Mouse (Mus musculus) G1E (cell line): ENCODE measurements at regions not wholly inside any gene's neighbourhood (a gene's known extent, or its start where the extent isn't known, plus 50 kb on each side); places are given as distances from the start of the nearest gene placed in this dataset.

Experiments used
- ATAC-seq: 2 replicates; pipeline ENCODE4 v1.8.0; 2016; ENCODE audit warnings: mild to moderate bottlenecking; ENCODE audit not compliant: insufficient number of reproducible peaks, poor library complexity, low FRiP score, severe bottlenecking; ENCODE audit errors: extremely low read depth
- DNase-seq: peaks from one replicate; pipeline ENCODE4 v3.0.0; 2012; ENCODE audit warnings: low spot score
- H3K27me3 ChIP-seq: 2 replicates; pipeline ENCODE4 v1.6.1; 2012; ENCODE audit warnings: mild to moderate bottlenecking, low read length, inconsistent platforms; ENCODE audit not compliant: insufficient read depth
- H3K36me3 ChIP-seq: replicated peaks from 2 replicates; pipeline ENCODE3; 2012; ENCODE audit warnings: mild to moderate bottlenecking, inconsistent platforms
- H3K4me1 ChIP-seq: 2 replicates; pipeline ENCODE4 v1.6.1; 2012; ENCODE audit warnings: low read depth, low read length, inconsistent platforms, mixed read lengths; ENCODE audit not compliant: insufficient read depth
- H3K4me3 ChIP-seq: 2 replicates; pipeline ENCODE4 v1.5.1; 2012; ENCODE audit warnings: low read depth, mild to moderate bottlenecking, inconsistent platforms, low read length, moderate library complexity, mixed read lengths
- H3K9me3 ChIP-seq: replicated peaks from 2 replicates; pipeline ENCODE4 v1.6.1; 2012; ENCODE audit warnings: inconsistent platforms
- CTCF ChIP-seq: IDR thresholded peaks from 2 replicates; pipeline ENCODE4 v1.5.1; 2012; ENCODE audit warnings: low read depth, low read length, inconsistent platforms, mixed read lengths
- GATA1 ChIP-seq: IDR thresholded peaks from 2 replicates; pipeline ENCODE4 v1.6.1; 2012; ENCODE audit warnings: borderline replicate concordance, low read length, inconsistent platforms, mixed read lengths
- GATA2 ChIP-seq: IDR thresholded peaks from 2 replicates; pipeline ENCODE4 v1.6.1; 2012; ENCODE audit warnings: low read depth, low read length, inconsistent platforms, borderline replicate concordance
- POLR2AphosphoS5 ChIP-seq: IDR thresholded peaks from 2 replicates; pipeline ENCODE4 v1.6.1; 2012; ENCODE audit warnings: low read depth, low read length, inconsistent platforms; ENCODE audit not compliant: insufficient replicate concordance
- TAL1 ChIP-seq: conservative IDR thresholded peaks from 2 replicates; pipeline ENCODE4 v1.6.1; 2012; ENCODE audit warnings: low read depth, low read length, inconsistent platforms, mixed read lengths

DNA sequence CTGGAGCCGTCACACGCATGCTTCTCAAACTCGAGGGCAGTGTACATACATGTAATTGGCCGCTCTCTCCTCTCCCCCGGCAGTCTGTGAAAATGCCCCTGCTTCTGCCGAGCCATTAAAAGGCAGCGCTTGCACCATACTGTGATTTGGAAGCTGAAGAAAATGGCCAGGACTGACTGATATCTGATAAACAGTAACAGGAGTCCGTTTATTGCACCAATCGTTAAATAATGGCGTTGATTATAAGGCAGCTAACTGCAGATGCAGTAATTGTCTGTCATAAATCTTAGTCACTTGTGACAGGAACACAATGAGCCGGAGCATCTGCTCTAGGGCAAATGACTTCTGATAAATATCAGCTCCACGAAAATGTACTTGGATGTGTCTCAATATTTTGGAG lies 185.3 kb upstream of the Dnajc19 start:
- Histone ChIP-seq H3K4me1 (no peaks in the 10 kb centered on the region), H3K36me3 (no peaks in the 10 kb centered on the region), H3K27me3 (no peaks in the 10 kb centered on the region; the same call in 1 of the 2 replicates), H3K4me3 (no peak overlapping the region), H3K9me3 (no peaks in the 10 kb centered on the region)
- TF ChIP-seq GATA1 (no peak), POLR2AphosphoS5 (no peak), GATA2 (no peak), TAL1 (no peak), CTCF (no peak)
- no peak for ATAC-seq
- DNase-seq = no peak

- Histone ChIP-seq H3K9me3 (no peaks in the 10 kb centered on the region), H3K4me3 (no peak overlapping the region), H3K4me1 (no peaks in the 10 kb centered on the region), H3K27me3 (peaks cover 3% of the 10 kb centered on the region; the same call in 1 of the 2 replicates), H3K36me3 (no peaks in the 10 kb centered on the region)
- TF ChIP-seq GATA2 = no peak
- TF ChIP-seq POLR2AphosphoS5 = no peak
- no peak for TF ChIP-seq TAL1
- TF ChIP-seq GATA1 = no peak
- TF ChIP-seq CTCF = no peak
- DNase-seq = no peak
- no peak for ATAC-seq
Observed at GRCm38 (mm10) chr3:34264811-34265210, 183.7 kb upstream of the Dnajc19 start.

GRCm38 (mm10) chr3:34252730-34253337 lies 171.7 kb upstream of the Dnajc19 start:
- H3K36me3 ChIP-seq = no peaks in the 10 kb centered on the region
- TF ChIP-seq GATA1 (no peak), TAL1 (no peak), GATA2 (no peak), POLR2AphosphoS5 (no peak)
- no peaks in the 10 kb centered on the region for H3K27me3 ChIP-seq
- DNase-seq (no peak), ATAC-seq (no peak)
- no peaks in the 10 kb centered on the region for H3K9me3 ChIP-seq
- H3K4me1 ChIP-seq = no peaks in the 10 kb centered on the region
- no peak overlapping the region for H3K4me3 ChIP-seq

DNA sequence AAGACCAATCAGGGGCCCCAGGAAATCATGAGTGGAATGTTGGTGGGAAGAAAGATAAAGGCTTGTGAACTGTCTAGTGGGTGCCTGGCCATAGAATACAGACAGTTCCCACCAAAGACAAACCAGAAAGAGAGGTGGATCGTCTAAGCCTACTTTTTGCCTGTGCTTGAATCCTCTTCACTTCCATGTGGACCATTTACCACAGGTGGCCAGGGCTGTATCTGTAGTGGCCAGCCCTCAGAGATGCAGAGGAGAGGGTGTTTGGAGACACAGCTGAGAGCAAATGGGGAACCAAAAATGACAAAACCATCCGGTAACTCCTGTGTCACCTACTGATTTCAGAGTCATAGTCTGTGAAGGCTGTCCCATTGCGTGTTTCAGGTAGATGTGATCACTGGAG lies 161.0 kb upstream of the Dnajc19 start:
- no peak overlapping the region for H3K4me3 ChIP-seq
- H3K36me3 ChIP-seq = no peaks in the 10 kb centered on the region
- H3K4me1 ChIP-seq = no peaks in the 10 kb centered on the region
- no peaks in the 10 kb centered on the region for H3K27me3 ChIP-seq
- ATAC-seq = no peak
- DNase-seq = no peak
- H3K9me3 ChIP-seq = no peaks in the 10 kb centered on the region
- TF ChIP-seq POLR2AphosphoS5 = no peak
- TF ChIP-seq GATA1 = no peak
- TF ChIP-seq GATA2 = no peak
- TF ChIP-seq CTCF = no peak
- no peak for TF ChIP-seq TAL1

DNA sequence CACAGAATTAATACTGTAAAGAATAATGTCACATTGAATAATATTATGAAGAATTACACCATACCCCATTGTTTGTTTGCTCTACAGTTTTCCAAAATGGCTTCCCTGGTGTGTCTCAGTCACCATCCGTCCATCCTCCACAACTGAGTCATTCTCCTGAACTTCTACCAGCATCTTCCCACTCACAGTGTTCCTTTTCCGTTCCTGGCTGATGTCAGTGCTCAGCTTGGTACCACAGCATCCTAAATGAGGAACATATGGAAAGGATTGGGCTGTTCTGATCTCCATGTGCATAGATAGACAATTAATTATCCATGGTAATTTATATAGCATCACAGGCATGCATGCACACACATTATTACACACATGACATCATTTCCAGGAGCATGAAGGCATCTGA lies 158.9 kb upstream of the Dnajc19 start:
- Histone ChIP-seq H3K9me3 (no peaks in the 10 kb centered on the region), H3K36me3 (no peaks in the 10 kb centered on the region), H3K4me1 (no peaks in the 10 kb centered on the region), H3K27me3 (0 out of 2 replicates have a peak, but pooled peaks cover 2% of the 10 kb centered on the region), H3K4me3 (no peak overlapping the region)
- ATAC-seq (no peak), DNase-seq (no peak)
- no peak for TF ChIP-seq GATA1
- TF ChIP-seq CTCF = no peak
- TF ChIP-seq GATA2 = no peak
- TF ChIP-seq TAL1 = no peak

GRCm38 (mm10) chr3:34234391-34234790 lies 153.3 kb upstream of the Dnajc19 start:
- no peaks in the 10 kb centered on the region for H3K36me3 ChIP-seq
- H3K9me3 ChIP-seq = no peaks in the 10 kb centered on the region
- 0 out of 2 replicates have a peak, but pooled peaks cover 2% of the 10 kb centered on the region for H3K27me3 ChIP-seq
- TF ChIP-seq CTCF (no peak), GATA1 (no peak), GATA2 (no peak), TAL1 (no peak), POLR2AphosphoS5 (no peak)
- DNase-seq (no peak), ATAC-seq (no peak)
- no peaks in the 10 kb centered on the region for H3K4me1 ChIP-seq
- H3K4me3 ChIP-seq = no peak overlapping the region
